Mouse (Mus musculus) adrenal gland, postnatal 14 days (tissue): ENCODE data around the gene Gm12185. TPM values are rescaled to one million over a fixed set of nuclear protein-coding genes. Genes with fewer than 3 reads are reported as not detected.
"Not testable (repeated sequence)": the region's sequence is repeated elsewhere in the genome, so short reads cannot be mapped to it uniquely, and the experiment has no call there.

Experiments used
- DNase-seq: peaks from one replicate; pipeline ENCODE4 v3.0.0; 2021; ENCODE audit warnings: mixed read lengths
- long read RNA-seq, 2 experiments: library from polyadenylated mRNA; stranded (forward); transcript quantifications; one replicate each; pipeline ENCODE4 v2.0.0; 2021
- total RNA-seq: library from RNA; stranded (reverse); gene quantifications from 2 replicates; pipeline ENCODE4 v1.2.3, GENCODE M21; 2021

Gene Gm12185
- total RNA-seq = 2.7 and 3.4 TPM in 2 replicates
- long read RNA-seq, experiment 1 = 0 reads
- long read RNA-seq, experiment 2, partial matches to known transcripts = 0 of 2 reads
- long read RNA-seq, experiment 2, other reads (novel, unspliced or antisense) = 2 of 2 reads

DNA sequence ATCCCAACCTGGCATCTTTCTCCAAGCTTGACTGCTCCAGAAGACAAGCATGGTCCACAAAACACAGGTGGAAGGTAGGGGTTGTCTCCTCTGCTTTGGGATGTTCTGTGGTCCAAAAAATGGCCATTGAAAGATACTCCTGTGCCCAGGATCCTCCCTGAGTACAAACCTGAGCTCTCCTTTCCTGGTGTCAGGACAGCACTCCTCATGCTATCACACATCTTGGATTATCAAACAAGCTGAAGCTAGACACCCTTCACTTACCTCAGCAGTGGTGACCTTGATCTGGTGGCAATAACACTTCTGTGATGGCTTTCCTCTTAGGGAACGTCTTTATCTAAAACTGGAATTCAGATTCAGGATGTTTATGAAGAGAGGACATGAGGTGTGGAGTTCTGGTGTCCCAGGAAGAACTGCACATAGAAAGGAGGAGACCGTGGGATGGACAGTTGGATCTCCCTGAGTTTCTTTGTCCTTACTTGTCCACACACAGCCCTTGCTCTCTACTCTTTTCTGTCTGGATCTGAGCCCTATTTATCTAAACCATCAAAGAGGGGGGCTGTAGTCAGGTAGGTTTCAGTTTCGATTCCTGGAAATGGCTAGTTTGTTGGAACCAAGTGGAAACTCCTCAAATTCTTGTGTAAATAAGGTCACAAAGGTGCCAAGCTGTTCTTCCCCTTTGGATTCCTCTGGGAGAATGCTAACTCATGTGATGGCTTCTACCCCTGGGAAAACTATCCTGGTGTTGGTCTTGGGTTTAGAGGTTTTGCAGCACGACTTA, at the start of gene Gm12185:
TSS of gene Gm12185 (minus strand) at position 487 of the 781 bp plus-strand sequence.
- DNase-seq = not testable (repeated sequence)

DNA sequence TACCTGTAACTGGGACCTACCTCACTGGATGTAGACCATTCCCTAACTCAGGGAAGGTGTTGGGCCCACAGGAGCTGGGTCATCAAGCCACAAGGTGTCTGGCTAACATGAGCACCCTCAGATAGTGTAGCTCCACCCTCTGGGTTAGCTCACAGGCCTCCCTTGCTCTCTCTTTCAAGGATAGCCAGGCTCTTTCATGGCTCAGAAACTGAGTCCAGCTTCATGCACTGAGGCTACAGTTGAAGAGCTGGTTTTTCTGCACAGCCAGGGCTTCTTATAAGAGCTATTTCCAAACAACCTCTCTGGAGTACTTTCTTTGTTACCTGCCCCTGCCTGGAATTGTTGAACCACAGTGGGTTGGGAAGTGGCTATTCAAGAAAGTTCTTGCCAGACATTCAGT, 20.0 kb upstream of the Gm12185 start:
- DNase-seq = not testable (repeated sequence)

DNA sequence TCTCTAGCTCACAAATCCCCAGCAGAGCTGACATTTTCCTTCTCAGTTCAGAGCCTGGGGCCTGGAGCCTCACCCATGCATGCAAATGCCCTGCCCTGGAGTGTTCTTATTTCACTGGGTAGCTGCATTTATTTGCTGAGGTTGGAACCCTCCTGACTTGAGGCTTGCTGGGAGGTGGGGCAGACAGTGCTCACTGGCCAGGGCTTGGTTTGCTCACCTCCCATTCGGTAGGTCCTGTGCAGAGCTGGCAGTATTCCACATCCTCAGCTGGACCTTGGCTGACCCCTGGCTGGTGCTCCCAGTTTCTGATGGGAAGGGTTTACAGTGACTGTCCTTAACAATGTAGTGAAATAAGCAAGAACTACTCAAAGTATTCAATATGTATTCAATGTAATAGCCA, 14.8 kb upstream of the Gm12185 start:
- not testable (repeated sequence) for DNase-seq

DNA sequence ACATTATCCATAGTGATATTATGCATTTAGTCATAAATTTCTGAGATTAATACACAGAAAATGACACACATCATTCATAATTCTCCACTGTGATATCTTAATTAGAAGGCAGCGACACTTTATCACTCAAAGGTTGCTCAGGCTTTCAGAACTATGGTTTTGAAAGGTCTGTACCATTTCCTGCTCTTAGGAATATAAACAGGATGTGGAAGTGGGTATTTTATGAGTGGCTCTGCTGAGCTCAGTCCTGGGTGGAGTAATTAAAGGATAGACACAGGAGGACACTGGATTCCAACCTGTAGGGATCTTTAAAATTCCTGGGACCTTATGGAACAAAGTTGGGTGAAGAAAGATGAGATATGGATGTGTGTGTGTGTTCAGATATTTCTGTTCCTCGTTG, 14.3 kb upstream of the Gm12185 start:
- DNase-seq = not testable (repeated sequence)

DNA sequence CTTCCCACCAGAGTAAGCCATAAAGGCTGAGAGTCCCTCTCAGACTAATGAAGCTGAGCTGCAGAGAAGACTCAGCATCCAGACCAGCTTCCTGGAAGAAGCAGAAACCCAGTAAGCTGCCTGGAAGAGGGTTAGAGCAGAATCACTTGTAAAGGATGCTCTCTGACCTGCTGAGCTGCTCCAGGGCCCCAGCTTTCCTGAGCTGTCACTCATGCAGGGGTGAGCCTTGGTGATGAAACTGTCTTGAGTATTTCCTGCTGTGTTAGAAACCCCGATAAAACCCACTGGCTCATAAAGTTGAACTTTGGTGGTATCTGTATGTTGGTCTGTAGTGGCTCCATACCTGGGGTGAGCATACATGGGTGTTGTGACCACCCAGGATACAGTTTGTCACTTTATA, 8.4 kb upstream of the Gm12185 start:
- not testable (repeated sequence) for DNase-seq

DNA sequence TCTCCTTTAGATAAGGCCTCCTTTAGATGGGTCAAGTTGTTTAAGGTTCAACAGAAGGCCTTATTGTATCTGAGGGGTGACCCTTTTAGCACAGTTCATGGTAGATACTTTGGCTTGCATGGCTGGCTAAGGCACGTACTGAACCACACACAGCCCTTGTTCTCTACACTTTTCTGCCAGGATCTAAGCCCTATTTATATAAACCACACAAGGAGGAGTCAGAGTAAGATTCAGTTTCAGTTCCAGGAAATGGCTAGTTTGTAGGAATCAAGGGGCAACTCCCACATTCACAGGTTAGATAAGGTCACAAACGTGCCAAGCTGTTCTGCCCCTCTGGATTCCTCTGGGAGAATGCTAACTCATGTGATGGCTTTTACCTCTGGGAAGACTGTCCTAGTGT, 2.0 kb upstream of the Gm12185 start, which contains the start of gene Tgtp1:
TSS of gene Tgtp1 (minus strand) at position 155 of the 400 bp plus-strand sequence.
- not testable (repeated sequence) for DNase-seq

DNA sequence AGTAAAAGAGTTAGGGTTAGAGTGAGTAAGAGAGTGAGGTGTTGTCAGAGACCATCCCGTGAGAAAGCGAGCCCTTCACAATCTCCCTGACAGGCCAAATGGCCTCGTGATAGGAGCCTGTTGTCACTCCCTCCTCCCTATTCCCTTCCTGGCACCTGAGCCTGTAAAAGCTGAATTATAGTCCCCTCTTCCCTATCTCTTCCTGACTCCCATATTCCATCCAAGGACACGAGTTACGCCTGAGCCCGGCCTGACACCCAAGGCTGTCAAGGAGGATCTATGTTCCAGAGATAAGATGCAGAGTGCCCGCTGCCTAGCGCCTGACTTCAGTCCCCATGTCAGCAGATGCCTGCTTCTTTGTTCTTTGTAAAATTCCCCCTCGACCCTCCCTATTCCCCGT, 1.3 kb upstream of the Gm12185 start:
- DNase-seq = peak; percentile 51

DNA sequence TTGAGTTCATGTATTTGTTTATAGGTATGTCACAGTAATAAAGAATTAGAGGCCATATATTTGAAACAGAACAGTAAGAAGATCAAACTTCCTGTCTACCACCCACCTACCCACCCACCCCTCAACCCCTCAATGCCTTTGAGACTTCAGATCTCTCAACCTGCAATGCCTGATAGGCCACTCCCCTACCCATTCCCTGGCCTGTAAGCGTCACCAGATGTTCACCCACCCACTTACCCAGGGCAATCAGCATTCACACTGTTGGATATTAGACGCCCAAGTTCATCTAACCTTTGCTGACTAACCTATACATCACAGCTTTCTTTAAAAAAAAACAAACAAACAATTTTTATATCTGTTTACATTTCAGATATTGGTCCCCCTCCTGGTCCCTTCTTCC, 2.0 kb downstream of the Gm12185 start:
- DNase-seq = not testable (repeated sequence)

DNA sequence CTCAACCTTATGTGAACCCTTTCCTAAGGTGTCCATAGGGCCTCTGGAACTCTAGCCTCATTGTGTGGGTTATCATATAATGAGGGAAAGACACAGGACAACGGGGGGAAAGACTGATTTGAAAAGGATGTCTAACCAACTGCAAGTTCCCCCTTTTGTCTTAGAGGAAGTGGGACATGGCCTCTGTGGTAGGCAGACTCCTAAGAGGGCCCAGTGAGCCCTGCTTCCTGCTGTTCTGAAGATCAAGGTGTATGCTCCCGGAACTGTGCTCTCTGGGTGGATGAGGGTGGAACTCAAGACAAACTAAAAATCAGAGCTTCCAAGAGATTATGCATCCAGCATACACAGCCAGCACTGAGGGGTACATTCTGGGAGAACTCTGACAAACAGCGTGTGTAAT, 3.8 kb downstream of the Gm12185 start:
- not testable (repeated sequence) for DNase-seq

DNA sequence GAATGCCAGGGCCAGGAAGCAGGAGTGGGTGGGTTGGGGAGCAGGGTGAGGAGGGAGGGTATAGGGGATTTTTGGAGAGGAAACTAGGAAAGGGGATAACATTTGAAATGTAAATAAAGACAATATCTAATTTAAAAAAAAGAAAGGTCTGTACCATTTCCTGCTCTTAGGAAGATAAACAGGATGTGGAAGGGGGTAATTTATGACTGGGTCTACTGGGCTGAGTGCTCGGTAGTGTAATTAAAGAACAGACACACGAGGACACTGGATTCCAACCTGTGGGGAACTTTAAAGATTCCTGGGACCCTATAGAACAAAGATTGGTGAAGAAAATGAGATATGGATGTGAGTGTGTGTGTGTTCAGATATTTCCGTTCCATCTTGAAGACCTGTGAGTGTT, 9.2 kb downstream of the Gm12185 start:
- DNase-seq = not testable (repeated sequence)

DNA sequence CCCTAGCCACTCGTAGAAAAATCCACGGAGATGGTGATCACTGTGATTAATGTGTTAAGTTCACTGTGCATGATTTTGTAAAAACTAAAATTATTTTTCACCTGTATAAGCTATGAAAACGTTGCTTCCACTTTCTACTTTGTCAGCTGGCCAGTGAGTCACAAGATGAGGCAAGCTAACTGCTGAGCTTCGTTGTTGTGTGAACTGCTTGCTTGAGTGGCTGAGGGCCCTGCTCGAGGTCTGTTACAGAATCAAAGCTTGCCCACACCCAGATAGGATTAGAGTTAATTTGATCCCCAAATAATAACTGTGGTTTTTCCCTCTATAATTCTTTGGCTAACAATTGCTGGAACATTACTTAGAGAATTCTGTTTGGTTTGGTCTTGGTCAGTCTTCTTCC, 12.0 kb downstream of the Gm12185 start:
- DNase-seq = not testable (repeated sequence)

DNA sequence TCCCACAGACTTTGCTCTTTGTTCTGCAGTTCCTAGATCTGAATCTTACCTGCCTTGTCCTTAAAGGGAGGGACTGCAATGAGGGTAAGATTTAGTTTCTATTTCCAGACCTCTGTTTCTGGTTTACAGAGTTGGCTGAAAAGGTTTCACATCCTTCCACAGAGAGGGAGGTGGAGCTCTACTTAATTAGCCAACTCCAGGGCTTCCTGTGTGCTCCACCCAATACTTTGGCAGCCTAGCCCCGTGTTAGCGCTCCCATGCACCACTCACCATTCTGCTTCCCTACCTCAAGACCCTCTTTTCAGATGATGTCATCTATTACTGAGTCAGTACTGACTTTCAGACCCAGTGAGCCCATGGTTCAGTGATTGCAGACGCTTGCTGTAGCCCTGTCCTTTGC, 12.8 kb downstream of the Gm12185 start, which contains the start of gene 9930111J21Rik1:
TSS of gene 9930111J21Rik1 (minus strand) at position 148 of the 400 bp plus-strand sequence.
- not testable (repeated sequence) for DNase-seq

DNA sequence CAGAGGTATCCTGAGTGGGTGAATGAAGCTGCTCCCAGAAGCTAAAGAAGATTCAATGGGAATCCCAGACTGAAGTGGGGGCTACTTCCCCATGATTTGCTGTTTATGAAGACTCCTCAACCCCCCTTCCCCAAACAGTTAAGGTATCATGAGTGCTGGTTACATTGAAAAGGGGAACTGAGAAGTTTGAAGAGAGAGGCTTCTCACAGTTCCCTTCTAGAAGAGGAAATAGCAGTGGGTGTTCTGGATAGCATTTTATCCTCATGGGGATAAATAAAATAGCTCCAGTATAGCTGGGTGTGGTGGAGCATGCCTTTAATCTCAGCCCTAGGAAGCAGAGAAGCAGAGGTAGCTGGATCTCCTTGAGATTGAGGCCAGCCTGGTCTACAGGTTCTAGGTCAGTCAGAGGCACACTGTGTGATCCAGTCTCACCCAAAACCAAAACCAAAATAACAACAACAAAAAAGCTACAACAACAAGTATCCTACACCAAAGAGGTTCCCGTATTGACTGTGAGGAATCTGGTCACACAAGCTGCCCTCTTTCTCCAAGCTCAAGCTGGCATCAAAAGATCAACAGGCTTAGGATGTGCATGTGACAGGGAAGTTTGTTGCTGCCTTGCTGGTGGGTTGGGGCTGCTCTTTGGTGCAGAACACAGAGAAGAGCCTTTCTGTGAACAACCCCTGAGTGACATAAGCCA, 13.6 kb downstream of the Gm12185 start, which contains the start of gene Olfr56:
TSS of gene Olfr56 (plus strand) at position 650 of the 700 bp plus-strand sequence.
- not testable (repeated sequence) for DNase-seq

DNA sequence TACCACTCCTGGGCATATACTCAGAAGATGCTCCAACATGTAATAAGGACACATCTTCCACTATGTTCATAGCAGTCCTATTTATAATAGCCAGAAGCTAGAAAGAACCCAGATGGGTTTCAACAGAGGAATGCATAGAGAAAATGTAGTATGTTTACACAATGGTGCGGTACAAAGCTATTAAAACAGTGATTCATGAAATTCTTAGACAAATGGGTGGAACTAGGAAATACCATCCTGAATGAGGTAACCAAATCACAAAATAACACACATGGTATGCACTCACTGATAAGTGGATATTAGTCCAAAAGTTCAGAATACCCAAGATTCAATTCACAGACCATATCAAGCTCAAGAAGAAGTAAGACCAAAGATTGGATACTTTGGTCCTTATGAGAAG, 17.3 kb downstream of the Gm12185 start:
- DNase-seq = not testable (repeated sequence)

DNA sequence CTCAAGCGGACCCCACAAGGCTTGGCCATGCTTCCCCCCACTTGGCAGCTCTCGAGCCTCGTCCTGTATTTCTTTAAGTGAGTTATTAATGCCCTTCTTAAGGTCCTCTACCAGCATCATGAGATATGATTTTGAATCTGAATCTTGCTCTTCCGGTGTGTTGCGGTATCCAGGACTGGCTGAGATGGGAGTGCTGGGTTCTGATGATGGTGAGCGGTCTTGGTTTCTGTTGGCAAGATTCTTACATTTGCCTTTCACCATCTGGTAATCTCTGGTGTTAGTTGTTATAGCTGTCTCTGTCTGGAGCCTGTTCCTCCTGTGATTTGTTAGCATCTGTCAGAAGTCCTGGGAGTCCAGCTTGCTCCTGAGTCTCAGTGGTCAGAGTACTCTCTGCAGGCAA, 45.9 kb downstream of the Gm12185 start, which contains the start of gene Psme2b:
TSS of gene Psme2b (minus strand) at position 101 of the 400 bp plus-strand sequence.
- DNase-seq = not testable (repeated sequence)

DNA sequence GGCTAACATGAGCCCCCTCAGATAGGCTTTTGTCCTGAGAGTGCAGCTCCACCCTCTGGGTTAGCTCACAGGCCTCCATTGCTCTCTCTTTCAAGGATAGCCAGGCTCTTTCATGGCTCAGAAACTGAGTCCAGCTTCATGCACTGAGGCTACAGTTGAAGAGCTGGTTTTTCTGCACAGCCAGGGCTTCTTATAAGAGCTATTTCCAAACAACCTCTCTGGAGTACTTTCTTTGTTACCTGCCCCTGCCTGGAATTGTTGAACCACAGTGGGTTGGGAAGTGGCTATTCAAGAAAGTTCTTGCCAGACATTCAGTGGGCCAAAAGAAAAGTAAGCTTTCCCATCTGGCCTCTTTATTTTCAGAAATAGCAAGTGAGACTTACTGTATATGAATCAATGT, 52.7 kb downstream of the Gm12185 start:
- DNase-seq = not testable (repeated sequence)

DNA sequence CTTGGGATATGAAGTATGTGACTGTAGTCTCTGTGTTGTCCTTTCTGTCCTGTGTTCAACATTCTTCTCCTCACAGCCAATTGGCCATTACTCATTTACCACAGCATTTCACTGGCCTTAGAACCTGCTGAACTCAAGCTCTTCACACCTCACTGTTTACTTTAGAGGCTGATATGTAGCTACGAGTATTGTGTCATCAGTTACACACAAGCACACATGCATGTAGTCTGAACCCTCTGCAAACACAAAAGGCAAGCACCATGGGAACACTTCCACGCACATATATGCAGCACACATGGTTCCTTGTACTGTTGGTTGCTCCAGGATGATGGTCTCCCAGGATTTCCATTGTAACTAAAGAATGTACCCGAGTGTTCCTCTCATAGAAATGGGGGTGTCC, 56.7 kb downstream of the Gm12185 start:
- DNase-seq = not testable (repeated sequence)

DNA sequence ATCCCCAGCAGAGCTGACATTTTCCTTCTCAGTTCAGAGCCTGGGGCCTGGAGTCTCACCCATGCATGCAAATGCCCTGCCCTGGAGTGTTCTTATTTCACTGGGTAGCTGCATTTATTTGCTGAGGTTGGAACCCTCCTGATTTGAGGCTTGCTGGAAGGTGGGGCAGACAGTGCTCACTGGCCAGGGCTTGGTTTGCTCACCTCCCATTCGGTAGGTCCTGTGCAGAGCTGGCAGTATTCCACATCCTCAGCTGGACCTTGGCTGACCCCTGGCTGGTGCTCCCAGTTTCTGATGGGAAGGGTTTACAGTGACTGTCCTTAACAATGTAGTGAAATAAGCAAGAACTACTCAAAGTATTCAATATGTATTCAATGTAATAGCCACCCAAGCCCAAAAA, 58.1 kb downstream of the Gm12185 start:
- DNase-seq = not testable (repeated sequence)

DNA sequence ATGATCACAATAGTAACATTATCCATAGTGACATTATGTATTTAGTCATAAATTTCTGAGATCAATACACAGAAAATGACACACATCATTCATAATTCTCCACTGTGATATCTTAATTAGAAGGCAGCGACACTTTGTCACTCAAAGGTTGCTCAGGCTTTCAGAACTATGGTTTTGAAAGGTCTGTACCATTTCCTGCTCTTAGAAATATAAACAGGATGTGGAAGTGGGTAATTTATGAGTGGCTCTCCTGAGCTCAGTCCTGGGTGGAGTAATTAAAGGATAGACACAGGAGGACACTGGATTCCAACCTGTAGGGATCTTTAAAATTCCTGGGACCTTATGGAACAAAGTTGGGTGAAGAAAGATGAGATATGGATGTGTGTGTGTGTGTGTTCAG, 58.6 kb downstream of the Gm12185 start:
- DNase-seq = not testable (repeated sequence)

DNA sequence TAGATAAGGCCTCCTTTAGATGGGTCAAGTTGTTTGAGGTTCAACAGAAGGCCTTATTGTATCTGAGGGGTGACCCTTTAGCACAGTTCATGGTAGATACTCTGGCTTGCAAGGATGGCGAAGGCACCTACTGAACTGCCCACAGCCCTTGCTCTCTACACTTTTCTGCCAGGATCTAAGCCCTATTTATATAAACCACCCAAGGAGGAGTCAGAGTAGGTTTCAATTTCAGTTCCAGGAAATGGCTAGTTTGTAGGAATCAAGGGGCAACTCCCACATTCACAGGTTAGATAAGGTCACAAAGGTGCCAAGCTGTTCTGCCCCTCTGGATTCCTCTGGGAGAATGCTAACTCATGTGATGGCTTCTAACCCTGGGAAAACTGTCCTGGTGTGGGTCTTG, 64.0 kb downstream of the Gm12185 start:
- DNase-seq = not testable (repeated sequence)

DNA sequence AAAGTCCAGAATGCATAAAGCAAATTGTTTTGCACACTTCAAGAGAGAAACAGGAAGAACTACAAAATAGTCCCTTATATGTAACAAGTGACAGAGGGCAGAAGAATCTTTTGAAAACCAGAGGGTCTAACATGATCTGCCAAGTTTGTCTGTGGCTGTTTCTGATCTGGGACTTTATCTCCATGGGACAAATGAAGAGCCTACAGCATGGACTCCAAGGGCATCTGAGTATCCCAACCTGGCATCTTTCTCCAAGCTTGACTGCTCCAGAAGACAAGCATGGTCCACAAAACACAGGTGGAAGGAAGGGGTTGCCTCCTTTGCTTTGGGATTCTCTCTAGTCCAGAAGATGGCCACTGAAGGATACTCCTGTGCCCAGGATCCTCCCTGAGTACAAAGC, 65.6 kb downstream of the Gm12185 start:
- DNase-seq = not testable (repeated sequence)

DNA sequence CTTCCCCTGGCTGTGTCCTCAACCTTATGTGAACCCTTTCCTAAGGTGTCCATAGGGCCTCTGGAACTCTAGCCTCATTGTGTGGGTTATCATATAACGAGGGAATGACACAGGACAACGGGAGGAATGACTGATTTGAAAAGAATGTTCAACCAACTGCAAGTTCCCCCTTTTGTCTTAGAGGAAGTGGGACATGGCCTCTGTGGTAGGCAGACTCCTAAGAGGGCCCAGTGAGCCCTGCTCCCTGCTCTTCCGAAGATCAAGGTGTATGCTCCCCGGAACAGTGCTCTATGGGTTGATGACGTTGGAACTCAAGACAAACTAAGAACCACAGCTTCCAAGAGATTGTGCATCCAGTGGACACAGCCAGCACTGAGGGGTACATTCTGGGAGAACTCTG, 68.2 kb downstream of the Gm12185 start:
- not testable (repeated sequence) for DNase-seq

DNA sequence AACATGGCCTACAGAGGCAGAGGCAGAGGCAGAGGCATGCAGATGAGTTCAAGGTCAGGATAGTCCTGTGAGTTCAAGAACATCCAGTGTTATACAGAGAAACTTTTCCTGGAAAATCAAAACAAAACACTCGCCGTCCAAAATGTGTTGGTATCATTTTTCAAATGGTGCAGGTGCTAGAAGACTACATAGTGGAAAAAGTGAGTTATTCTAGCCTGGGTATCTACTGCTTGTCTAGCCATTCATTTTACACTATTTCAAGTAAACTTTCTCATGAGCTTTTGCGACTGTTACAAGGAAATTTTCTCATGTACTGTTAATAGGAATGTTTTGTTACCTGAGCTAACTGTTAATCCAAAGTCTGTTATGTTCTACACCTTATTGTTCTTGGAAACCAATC, 73.6 kb downstream of the Gm12185 start:
- DNase-seq = no peak
